In genomic region chr2:168004369-168004768, GRCm38 (mm10) we compare ENCODE assay signal across 17 mouse cellular contexts. TPM values are rescaled to one million over a fixed set of nuclear protein-coding genes. Genes with fewer than 3 reads are reported as not detected.
A peak's percentile ranks its signal among the peaks of the same experiment; 100 is the strongest.
DNase-seq lines count a peak whose midpoint lies in the region; ATAC-seq and TF ChIP-seq lines count a peak whose summit lies in the region.
"Had no signal": no experiment of that assay in that cellular context is flagged by ENCODE, and none has a peak within 500 bp of the region (broad histone marks: within the 10 kb centered on the region; RNA-seq: fewer than 3 reads in every experiment).

No protein-coding gene starts in this region.

- H3K36me3 ChIP-seq in heart, adult 2 months (ENCODE audit: control insufficient read depth, insufficient read depth, low read length), result no peaks in the 10 kb centered on the region
- H3K36me3 ChIP-seq in liver, embryonic 14.5 days (replicated peaks; ENCODE audit: control insufficient read depth, insufficient read depth, low read depth), result no peaks in the 10 kb centered on the region
- H3K36me3 ChIP-seq in E14TG2a.4 (ENCODE audit: insufficient read depth, low read length), result no peaks in the 10 kb centered on the region
- H3K36me3 ChIP-seq: embryonic facial prominence, embryonic 10.5 days; intestine, embryonic 15.5 days; liver, embryonic 15.5 days had no signal

- no peaks in the 10 kb centered on the region for H3K79me2 ChIP-seq in heart, adult 2 months (replicated peaks; ENCODE audit: control insufficient read depth, insufficient read depth, low read length)

- no peaks in the 10 kb centered on the region for H3K9me3 ChIP-seq in liver, embryonic 14.5 days (ENCODE audit: control insufficient read depth, low read length)
- H3K9me3 ChIP-seq in E14TG2a.4 (ENCODE audit: low read length), result 0 out of 2 replicates have a peak, but pooled peaks cover 4% of the 10 kb centered on the region
- H3K9me3 ChIP-seq: intestine, embryonic 15.5 days; liver, embryonic 15.5 days had no signal

- H3K4me1 ChIP-seq in heart, adult 2 months (ENCODE audit: control insufficient read depth, insufficient read depth, low read length), result peaks cover 1% of the 10 kb centered on the region; the same call in 1 of the 2 replicates
- peaks cover 0 to 3% of the 10 kb centered on the region in 2 experiments; a peak in 2 of 4 replicates for H3K4me1 ChIP-seq in liver, embryonic 14.5 days (replicated peaks; ENCODE audit: control insufficient read depth in 2 of 2, insufficient read depth in 2 of 2, low read length in 1 of 2)
- peaks cover 20% of the 10 kb centered on the region for H3K4me1 ChIP-seq in E14TG2a.4 (replicated peaks; ENCODE audit: low read depth, low read length)

- intact Hi-C loops in heart, adult 2 months (cut with DNase I), result no loop called here
- intact Hi-C loops in heart, postnatal 14 days (cut with DNase I), result no loop called here

- no peak overlapping the region for H3K9ac ChIP-seq in heart, adult 2 months (ENCODE audit: low read depth, low read length)
- H3K9ac ChIP-seq in liver, embryonic 14.5 days (replicated peaks), result no peak overlapping the region
- H3K9ac ChIP-seq: intestine, embryonic 15.5 days; liver, embryonic 15.5 days had no signal

- ATAC-seq in liver, embryonic 14.5 days (ENCODE audit: insufficient read depth), result no peak

- peak; percentile 53 for TF ChIP-seq CTCF in heart, adult 2 months (IDR thresholded peaks at IDR 0.05)
- peak; percentile 66 for TF ChIP-seq CTCF in liver, embryonic 14.5 days (IDR thresholded peaks at IDR 0.05; ENCODE audit: low read depth)
- TF ChIP-seq CTCF in E14TG2a.4 (conservative IDR thresholded peaks at IDR 0.05; ENCODE audit: low read length), result peak; percentile 87
- peak; percentile 55; the same call in 1 of the 2 replicates for TF ChIP-seq CTCF in brain, embryonic 14.5 days (IDR thresholded peaks at IDR 0.05; ENCODE audit: borderline replicate concordance, extremely low read depth, insufficient read depth, insufficient read length)

- H3K4me2 ChIP-seq in liver, embryonic 14.5 days (ENCODE audit: low read depth), result no peak overlapping the region
- H3K4me2 ChIP-seq: intestine, embryonic 15.5 days; liver, embryonic 15.5 days had no signal

- no peak overlapping the region for H3K4me3 ChIP-seq in heart, adult 2 months
- H3K4me3 ChIP-seq in liver, embryonic 14.5 days (ENCODE audit: insufficient read depth in 1 of 2, low read depth in 2 of 2, low read length in 2 of 2), result no peak overlapping the region
- H3K4me3 ChIP-seq in E14TG2a.4 (replicated peaks; ENCODE audit: low read length), result no peak overlapping the region
- H3K4me3 ChIP-seq: embryonic facial prominence, embryonic 10.5 days; intestine, embryonic 15.5 days; liver, embryonic 15.5 days had no signal

- H3K27me3 ChIP-seq in heart, adult 2 months (ENCODE audit: control insufficient read depth, insufficient read depth, low read length), result no peaks in the 10 kb centered on the region
- no peaks in the 10 kb centered on the region for H3K27me3 ChIP-seq in liver, embryonic 14.5 days (ENCODE audit: control insufficient read depth, insufficient read depth, low read length)
- H3K27me3 ChIP-seq in E14TG2a.4 (ENCODE audit: insufficient read depth, low read length), result peaks cover 3% of the 10 kb centered on the region; the same call in 1 of the 2 replicates
- H3K27me3 ChIP-seq: intestine, embryonic 15.5 days; liver, embryonic 15.5 days; Patski had no signal

- H3K27ac ChIP-seq in heart, adult 2 months, result no peak overlapping the region
- H3K27ac ChIP-seq in liver, embryonic 14.5 days, result no peak overlapping the region
- H3K27ac ChIP-seq: liver, embryonic 15.5 days had no signal

- no peak for DNase-seq in heart, adult 2 months
- no peak for DNase-seq in heart, postnatal 14 days
- DNase-seq in liver, embryonic 14.5 days (ENCODE audit: low read depth in 3 of 3, low spot score in 3 of 3), result no peak
- no peak for DNase-seq in liver
- DNase-seq in brain, embryonic 14.5 days (ENCODE audit: low read depth), result no peak
- no peak for DNase-seq in frontal cortex, postnatal 10 days (ENCODE audit: low spot score in 2 of 2)
- DNase-seq in left cerebral cortex, adult 11 months (ENCODE audit: low spot score), result no peak
- DNase-seq: adrenal gland, adult 2 months; cerebellum, postnatal 25 days; retina, postnatal 1 day; spleen, adult 18-20 months had no signal

- WGBS in heart, adult 2 months, result 61% methylated on average over 2 of the region's 2 CpGs
- 49% methylated on average over 2 of the region's 2 CpGs for WGBS in liver, embryonic 14.5 days (ENCODE audit: insufficient replicate concordance)

- TF ChIP-seq EP300 in heart, adult 2 months (IDR thresholded peaks at IDR 0.05; ENCODE audit: insufficient read depth, low read depth, low read length), result no peak
- TF ChIP-seq EP300 in liver, embryonic 14.5 days (IDR thresholded peaks at IDR 0.05; ENCODE audit: low read depth), result no peak

- no peak for TF ChIP-seq POLR2A in heart, adult 2 months (IDR thresholded peaks at IDR 0.05; ENCODE audit: insufficient read depth, low read depth, low read length)
- TF ChIP-seq POLR2A in brain, embryonic 14.5 days (IDR thresholded peaks at IDR 0.05; ENCODE audit: borderline replicate concordance, extremely low read depth, insufficient read depth, insufficient read length, poor library complexity, severe bottlenecking), result no peak

RNA-seq across cellular contexts. Expression of gene Ripor3, which starts 6.0 kb away (rescaled TPM):
- under 1 TPM; 0.21 to 0.36 TPM for total RNA-seq in heart, adult 2 months (2021)
- polyA plus RNA-seq in heart, adult 2 months (2012; rRNA removed), result 0.79 and 1.5 TPM in 2 replicates
- 1 to 10 TPM in 1 of 2 experiments, under 1 TPM in 1; 0.93 to 1.1 TPM for total RNA-seq in heart, postnatal 14 days (2021)
- 2.3 and 2.6 TPM in 2 replicates for polyA plus RNA-seq in liver, embryonic 14.5 days (2012; rRNA removed)
- 0.88 and 1.1 TPM in 2 replicates for polyA plus RNA-seq in liver, embryonic 14.5 days (2014; fragmentation: Nextera tagmentation; extraction: Ambion mirVana)
- polyA plus RNA-seq in brain, embryonic 14.5 days (2012; rRNA removed), result 1.1 and 1.2 TPM in 2 replicates
- total RNA-seq: hematopoietic stem cell, adult 5-6 weeks had no signal
